ENCODE assay signal across 11 mouse cellular contexts in the genomic region with DNA sequence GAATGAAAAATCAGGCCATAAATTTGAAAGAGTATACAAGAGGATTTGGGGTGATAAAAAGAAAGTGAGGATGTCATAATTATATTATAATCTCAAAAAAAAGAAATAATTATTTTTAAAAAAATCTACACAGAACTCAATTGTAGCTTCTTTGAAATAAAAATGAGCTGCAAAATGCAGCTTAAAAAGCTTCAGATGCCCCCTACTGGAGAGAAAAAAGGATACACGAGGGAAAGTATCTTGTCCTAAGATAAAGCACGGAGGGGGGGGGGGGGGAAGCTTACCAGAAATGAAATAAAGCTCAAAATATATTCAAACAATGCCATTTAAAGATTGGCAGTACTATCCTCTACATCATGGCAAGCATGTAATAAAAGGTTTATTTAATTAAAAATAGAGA.
DNase-seq lines count a peak whose midpoint lies in the region; ATAC-seq and TF ChIP-seq lines count a peak whose summit lies in the region.
"Had no signal": no experiment of that assay in that cellular context is flagged by ENCODE, and none has a peak within 500 bp of the region (broad histone marks: within the 10 kb centered on the region; RNA-seq: fewer than 3 reads in every experiment).

No protein-coding gene starts in this region.

- peak; percentile 49 for DNase-seq in embryonic facial prominence, embryonic 11.5 days (ENCODE audit: low spot score)
- DNase-seq in embryonic facial prominence, embryonic 10.5 days (ENCODE audit: low spot score): no peak
- DNase-seq in left cerebral cortex, adult 2 months (ENCODE audit: extremely low spot score in 1 of 2, low spot score in 2 of 2): no peak
- DNase-seq in left cerebral cortex, adult 18-20 months (ENCODE audit: low spot score in 2 of 2): no peak
- peak; percentile 14 for DNase-seq in induced T-regulatory cell, adult 2 months (ENCODE audit: low read depth)
- no peak for DNase-seq in kidney, adult 18-20 months
- DNase-seq: cerebellum, adult 18-20 months had no signal

- H3K9ac ChIP-seq in embryonic facial prominence, embryonic 11.5 days (replicated peaks; ENCODE audit: low read length): no peak overlapping the region

- no peak overlapping the region for H3K27ac ChIP-seq in embryonic facial prominence, embryonic 11.5 days (replicated peaks; ENCODE audit: low read depth, low read length)
- H3K27ac ChIP-seq in embryonic facial prominence, embryonic 10.5 days (replicated peaks): no peak overlapping the region
- no peak overlapping the region for H3K27ac ChIP-seq in left cerebral cortex, adult 2 months

- TF ChIP-seq CTCF in left cerebral cortex, adult 2 months (IDR thresholded peaks at IDR 0.05): peak; percentile 57
- peak; percentile 39 for TF ChIP-seq CTCF in E14TG2a.4 (conservative IDR thresholded peaks at IDR 0.05; ENCODE audit: low read length)

- 18% methylated on average over 2 of the region's 2 CpGs for WGBS in embryonic facial prominence, embryonic 11.5 days
- WGBS in embryonic facial prominence, embryonic 10.5 days: 11% methylated on average over 2 of the region's 2 CpGs

- no peaks in the 10 kb centered on the region for H3K4me1 ChIP-seq in embryonic facial prominence, embryonic 11.5 days (ENCODE audit: control insufficient read depth, insufficient read depth, low read length)
- no peaks in the 10 kb centered on the region for H3K4me1 ChIP-seq in embryonic facial prominence, embryonic 10.5 days
- H3K4me1 ChIP-seq in E14TG2a.4 (replicated peaks; ENCODE audit: low read depth, low read length): no peaks in the 10 kb centered on the region

- H3K36me3 ChIP-seq in embryonic facial prominence, embryonic 11.5 days (replicated peaks; ENCODE audit: control insufficient read depth, insufficient read depth, low read depth, low read length): no peaks in the 10 kb centered on the region
- no peaks in the 10 kb centered on the region for H3K36me3 ChIP-seq in embryonic facial prominence, embryonic 10.5 days (replicated peaks)
- no peaks in the 10 kb centered on the region for H3K36me3 ChIP-seq in E14TG2a.4 (ENCODE audit: insufficient read depth, low read length)
- H3K36me3 ChIP-seq: G1E had no signal

- H3K27me3 ChIP-seq in embryonic facial prominence, embryonic 11.5 days (ENCODE audit: control insufficient read depth, insufficient read depth, low read length): no peaks in the 10 kb centered on the region
- no peaks in the 10 kb centered on the region for H3K27me3 ChIP-seq in embryonic facial prominence, embryonic 10.5 days (replicated peaks; ENCODE audit: low read depth, poor library complexity, severe bottlenecking)
- H3K27me3 ChIP-seq in E14TG2a.4 (ENCODE audit: insufficient read depth, low read length): no peaks in the 10 kb centered on the region

- intact Hi-C loops in left cerebral cortex, adult 2 months (cut with DNase I): loop anchor here (1.0 to 5.0 kb wide), 4 partner anchors 466 to 706 kb away; no protein-coding TSS in a partner anchor

- H3K4me3 ChIP-seq in embryonic facial prominence, embryonic 11.5 days (ENCODE audit: low read depth, low read length): no peak overlapping the region
- no peak overlapping the region for H3K4me3 ChIP-seq in embryonic facial prominence, embryonic 10.5 days
- no peak overlapping the region for H3K4me3 ChIP-seq in left cerebral cortex, adult 2 months
- no peak overlapping the region for H3K4me3 ChIP-seq in E14TG2a.4 (replicated peaks; ENCODE audit: low read length)
- H3K4me3 ChIP-seq: myocyte had no signal

- no peaks in the 10 kb centered on the region for H3K9me3 ChIP-seq in embryonic facial prominence, embryonic 11.5 days (replicated peaks; ENCODE audit: control insufficient read depth, low read length)
- H3K9me3 ChIP-seq in embryonic facial prominence, embryonic 10.5 days: no peaks in the 10 kb centered on the region
- H3K9me3 ChIP-seq in E14TG2a.4 (ENCODE audit: low read length): no peaks in the 10 kb centered on the region
- H3K9me3 ChIP-seq: G1E had no signal

- H3K4me2 ChIP-seq in embryonic facial prominence, embryonic 11.5 days (ENCODE audit: low read depth, low read length): no peak overlapping the region

- no peak for ATAC-seq in embryonic facial prominence, embryonic 11.5 days (replicated peaks; ENCODE audit: insufficient number of reproducible peaks, low FRiP score, low TSS enrichment, low read depth)
- no peak for ATAC-seq in frontal cortex, adult (ENCODE audit: low TSS enrichment)

Comparison
In these comparisons a context has a peak if more than half of its experiments do, and no peak if none do; other contexts are left out.
1. DNase-seq: peak in embryonic facial prominence, embryonic 11.5 days (single experiment) and induced T-regulatory cell, adult 2 months (single experiment); none in embryonic facial prominence, embryonic 10.5 days (single experiment), left cerebral cortex, adult 2 months (0 of 2), left cerebral cortex, adult 18-20 months (0 of 2) and kidney, adult 18-20 months (single experiment).